Mouse (Mus musculus): ENCODE data around the gene Kif5c.

Gene Kif5c

DNA sequence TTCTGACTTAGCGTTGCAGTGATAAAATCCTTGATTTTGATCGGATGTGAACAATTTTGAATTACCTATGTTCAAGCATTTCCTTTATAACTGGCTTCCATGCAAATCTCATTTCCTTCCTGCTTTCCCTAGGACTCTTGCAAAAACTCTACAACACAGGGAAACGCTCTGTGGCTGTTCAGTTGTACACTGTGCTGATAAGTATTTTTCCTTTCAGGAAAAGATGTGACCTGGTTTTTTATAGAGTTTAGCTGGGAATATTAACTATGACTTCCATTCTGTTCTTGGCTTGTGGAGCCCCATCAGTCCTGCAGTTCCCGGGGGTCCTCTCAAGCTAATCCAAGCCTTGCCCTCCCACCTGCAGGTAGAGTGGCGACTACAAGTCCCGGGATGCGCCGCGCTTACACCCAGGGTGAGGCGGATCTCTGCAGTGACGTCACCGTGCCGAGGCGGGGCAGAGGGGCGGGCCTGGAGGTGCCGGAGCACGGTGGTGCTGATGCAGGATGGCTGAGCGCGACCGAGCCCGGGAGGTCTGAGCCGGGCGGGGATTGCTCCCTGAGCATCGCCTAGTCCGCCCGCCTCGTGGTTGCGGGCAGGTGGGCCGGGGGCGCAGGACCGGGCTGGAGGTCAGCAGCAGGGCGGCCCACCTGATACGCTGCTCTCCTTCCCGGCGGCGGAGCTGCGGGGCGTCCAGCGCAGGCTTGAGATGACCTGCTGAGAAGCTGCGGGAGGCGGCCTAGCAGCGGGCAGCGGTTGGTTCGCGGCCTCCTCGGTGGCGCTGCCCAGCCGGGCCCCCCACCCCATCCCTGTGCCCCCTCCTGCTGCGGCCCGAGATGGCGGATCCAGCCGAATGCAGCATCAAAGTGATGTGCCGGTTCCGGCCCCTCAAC is at the start of gene Kif5c:
Gene Kif5c (plus strand): TSS at position 470 of the 890 bp plus-strand sequence.
- peak; percentile 97 for DNase-seq (ENCODE audit: low read depth, low spot score)

DNA sequence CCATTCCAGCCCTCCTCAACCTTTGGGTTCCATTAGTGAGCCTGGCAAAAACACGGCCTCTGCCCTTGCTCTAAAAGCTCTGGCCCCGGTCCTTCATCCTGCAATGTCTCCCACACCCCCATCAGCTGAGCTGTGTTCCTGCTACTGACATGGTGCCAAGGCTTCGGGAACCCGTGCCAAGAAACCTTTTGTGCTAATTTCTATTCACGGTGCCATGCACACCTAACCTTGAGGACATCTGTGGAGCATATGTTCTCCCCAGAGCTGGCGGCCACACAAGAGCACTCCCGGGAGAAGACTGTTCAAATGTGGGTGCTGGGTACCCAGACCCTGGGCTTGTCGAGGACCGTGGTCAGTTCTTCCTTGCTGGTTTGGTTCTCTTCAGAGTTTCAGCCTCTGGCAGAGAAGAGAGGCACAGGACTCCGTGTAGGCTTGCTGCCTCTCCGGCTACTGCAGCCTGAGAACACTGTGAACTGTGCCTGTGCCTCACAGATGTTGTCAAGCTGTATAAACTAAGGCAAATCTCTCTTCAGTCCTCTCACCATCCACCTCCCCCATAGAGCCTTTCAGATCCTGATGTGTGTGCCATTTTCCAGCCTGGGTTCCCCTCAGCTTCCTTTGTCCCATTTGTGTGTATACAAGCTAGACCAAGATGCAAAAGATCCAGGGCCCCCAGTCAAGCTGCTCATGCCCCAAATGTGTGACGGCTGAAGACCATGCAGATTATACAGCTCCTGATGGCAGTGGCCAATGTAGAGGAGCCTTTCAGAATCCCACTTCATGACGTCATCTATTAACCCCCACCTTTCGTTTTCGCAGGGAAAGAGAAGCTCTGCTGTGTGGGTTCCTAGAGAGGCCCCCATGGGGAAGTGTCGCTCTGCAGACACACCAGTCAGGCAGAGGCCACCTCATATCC is 49.0 kb upstream of the Kif5c start:
- peak; percentile 97 for DNase-seq (ENCODE audit: low read depth, low spot score)

DNA sequence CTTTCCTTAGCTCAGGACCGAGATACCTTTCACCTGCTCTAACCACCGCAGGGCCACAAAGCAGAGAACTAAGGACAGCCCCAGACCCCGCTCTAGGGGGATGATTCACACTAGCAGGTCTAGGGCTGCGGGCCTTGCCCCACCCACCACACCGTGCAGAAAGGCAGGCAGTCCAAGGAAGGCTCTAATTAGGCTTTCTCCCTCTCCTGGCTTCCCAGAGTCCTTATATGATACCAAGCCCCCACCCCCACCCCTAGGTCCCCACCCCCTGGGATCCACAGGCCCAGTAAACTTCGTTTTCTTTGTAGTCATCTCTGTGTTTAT is 48.4 kb upstream of the Kif5c start:
- DNase-seq (ENCODE audit: low read depth, low spot score), result no peak

DNA sequence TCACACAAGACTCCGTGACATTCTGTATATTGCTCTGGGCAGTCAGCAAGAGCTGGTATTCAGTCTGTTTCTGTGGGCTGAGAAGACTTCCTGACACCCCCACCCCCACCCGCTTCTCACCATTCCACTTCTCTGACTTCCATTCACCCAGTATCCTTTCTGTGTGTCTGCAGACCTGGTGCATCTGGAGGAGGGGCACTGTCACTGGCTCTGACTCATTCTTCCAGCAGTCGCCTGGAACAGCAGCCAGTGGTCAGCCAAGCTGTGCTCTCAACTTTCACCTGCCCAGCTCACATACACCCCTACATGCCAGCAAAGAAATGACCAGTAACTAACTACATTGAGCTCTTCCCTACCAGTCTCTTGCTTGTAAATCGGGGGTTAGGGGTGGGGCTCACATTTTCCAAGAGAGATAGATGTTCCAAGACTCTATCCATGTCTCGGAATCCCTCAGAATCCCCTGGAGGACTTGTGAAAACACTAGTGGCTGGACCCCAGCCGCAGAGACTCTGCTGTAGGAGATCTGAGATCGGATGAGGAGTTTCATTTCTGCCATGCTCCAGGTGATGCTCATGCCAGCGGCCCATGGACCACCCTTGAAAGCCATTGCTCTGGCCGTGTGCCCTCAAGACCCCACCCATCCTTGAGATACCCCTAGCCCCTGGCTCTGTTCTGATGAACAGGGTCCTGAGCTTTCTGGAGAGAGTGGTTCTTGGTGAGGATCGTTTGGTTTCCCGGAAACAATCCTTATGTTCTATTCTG is 47.8 kb upstream of the Kif5c start:
- DNase-seq (ENCODE audit: low read depth, low spot score), result peak; percentile 56

DNA sequence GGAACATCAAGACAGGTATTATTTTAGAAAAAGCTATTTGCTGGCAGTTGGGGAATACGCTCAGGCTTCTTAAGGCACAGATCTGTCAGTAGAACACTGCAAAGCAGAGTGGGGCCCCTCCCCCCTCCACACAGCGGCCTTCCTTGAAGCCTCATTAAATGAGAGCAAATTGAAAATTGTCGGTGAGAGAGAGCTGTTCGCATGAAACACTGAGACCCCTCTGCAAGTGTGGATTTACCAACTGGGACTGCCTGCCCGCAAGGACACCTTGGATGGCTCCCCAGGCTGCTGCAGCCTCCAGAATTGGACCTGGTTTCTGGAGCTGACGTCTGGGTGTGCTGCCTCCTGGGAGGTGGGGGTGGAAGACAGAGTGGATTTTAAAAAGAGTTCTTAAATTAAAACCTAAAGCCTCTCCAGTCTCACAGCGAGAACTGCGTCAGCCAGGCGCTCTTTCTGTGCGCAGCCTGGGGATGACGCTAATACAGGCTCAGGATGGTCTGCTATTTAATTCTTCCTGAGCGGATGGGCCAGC is 46.9 kb upstream of the Kif5c start:
- peak; percentile 89 for DNase-seq (ENCODE audit: low read depth, low spot score)

DNA sequence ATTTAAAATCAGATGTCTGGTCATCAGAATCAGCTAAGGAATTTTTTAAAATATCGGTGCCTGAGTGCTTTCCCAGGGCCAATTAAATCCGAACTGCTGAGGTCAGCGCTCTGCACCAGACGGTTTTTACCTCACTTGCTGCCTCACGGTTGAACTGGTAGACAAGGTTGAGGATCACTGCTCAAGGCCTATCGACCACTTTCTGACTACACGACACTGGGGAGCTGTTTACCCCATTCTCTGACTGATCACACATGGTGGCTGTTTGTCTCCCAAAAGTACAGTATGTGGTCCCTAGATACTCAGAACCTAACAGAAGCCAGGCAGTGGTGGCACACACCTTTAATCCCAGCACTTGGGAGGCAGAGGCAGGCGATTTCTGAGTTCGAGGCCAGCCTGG is 46.4 kb upstream of the Kif5c start:
- no peak for DNase-seq (ENCODE audit: low read depth, low spot score)

DNA sequence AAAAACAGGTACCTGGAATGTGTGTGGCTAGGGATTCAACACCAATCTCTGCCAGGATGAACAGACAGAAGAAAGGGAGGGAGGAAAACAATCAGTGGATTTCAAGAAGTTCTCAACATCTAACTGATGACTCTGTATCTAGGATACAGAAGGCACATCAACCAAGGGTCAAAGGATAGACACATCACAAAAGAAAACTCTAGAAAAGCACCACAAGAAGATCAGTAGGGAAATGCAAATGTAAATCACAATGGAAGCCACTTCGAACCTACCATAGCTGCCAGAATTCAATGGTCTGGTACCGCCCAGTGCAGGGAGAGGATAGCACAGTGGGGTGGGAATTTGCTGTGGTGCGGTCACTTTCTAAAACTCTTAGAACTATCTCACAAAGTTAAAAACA is 45.8 kb upstream of the Kif5c start:
- no peak for DNase-seq (ENCODE audit: low read depth, low spot score)

DNA sequence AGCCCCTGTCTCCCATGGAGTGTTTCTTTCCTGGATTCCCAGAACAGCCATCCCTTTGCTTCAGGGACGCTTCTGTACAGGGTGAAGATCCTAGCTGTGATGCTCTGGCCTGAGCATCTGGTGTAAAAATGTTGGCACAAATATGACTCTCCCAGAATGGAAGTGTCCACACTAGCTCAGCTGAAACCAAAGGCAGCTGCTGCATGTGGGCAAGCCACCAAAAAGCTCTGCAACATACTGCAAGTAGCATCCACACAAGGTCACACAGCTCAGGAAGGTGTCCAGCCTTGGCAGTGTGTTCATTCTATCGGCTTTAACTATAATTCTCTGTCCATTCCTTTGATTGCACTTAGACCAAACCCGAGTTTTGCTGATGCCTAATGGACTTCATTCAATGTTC is 38.5 kb upstream of the Kif5c start:
- DNase-seq (ENCODE audit: low read depth, low spot score), result peak; percentile 49

DNA sequence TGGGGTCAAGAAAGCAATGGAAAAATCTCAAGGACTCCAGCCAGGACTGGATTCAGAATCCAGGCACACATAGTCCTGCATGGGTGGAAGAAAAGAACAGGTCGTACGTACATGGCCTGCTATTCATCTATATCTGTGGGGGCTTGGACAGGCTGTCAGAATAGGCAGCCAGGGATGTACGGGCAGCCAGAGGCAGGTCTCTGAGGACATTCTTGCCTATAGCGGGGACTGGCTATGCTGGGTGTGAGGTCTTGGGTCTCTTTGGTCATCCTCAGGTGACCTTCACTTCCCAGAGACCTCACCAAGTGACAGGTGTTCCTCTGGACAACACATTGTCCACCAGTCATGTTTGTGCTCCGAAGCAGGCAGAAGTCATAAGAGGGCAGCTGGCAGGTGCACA is 36.6 kb upstream of the Kif5c start:
- no peak for DNase-seq (ENCODE audit: low read depth, low spot score)

DNA sequence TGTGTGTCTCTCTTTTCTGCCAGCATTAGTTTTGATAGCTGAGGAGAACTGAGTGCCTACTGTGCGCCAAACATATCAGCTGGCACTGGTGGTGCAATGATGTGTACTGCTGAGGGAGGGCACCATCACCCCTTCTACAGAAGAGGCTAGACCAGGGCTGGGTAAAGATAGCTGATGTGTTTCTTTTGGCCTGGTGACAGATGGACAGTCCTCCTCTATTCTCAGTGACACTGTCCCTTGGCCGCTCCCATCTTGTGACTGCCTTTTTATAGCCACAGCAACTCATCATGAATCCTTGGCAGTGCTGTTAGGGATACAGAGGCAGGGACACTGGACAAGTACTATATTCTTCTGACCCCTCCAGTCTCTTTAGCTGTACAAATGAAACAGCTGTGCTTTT is 35.8 kb upstream of the Kif5c start:
- no peak for DNase-seq (ENCODE audit: low read depth, low spot score)

DNA sequence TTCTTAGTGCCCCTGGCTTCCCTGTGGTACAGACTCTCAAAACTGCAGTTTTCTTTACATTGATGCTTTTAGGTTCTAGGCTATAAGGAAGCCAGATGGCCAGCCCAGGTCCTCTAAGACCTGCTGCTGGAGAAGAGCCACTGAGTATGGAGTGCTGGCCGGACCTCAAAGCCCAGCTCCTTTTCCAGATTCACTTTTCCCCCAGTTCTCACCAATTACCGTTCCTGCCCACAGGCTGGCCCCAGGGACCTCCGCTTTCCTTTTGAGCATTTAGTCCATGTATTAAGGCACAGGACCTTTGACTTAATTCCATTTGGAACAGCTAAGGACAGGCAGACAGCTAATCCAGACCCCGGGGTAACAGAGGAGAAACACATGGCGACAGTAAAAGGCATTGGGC is 28.6 kb upstream of the Kif5c start:
- DNase-seq (ENCODE audit: low read depth, low spot score), result peak; percentile 49

DNA sequence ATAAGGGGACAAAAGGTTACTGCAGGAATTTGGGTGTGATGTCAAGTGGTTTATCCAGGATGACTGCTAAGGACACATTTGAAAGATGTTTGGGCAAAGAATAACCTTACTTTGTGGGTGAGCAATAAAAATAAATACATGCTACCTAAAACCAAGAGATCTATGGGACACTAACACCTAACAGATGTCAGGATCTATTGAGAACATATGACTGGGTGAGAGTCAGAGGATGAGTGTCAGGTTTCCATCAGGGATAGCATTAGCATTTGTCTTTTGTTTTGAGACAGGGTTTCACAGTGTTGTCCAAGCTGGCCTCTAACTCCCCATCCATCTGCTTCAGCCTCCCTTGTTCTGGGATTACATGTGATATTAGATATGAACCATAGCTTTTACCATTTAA is 26.2 kb upstream of the Kif5c start:
- DNase-seq (ENCODE audit: low read depth, low spot score), result no peak

DNA sequence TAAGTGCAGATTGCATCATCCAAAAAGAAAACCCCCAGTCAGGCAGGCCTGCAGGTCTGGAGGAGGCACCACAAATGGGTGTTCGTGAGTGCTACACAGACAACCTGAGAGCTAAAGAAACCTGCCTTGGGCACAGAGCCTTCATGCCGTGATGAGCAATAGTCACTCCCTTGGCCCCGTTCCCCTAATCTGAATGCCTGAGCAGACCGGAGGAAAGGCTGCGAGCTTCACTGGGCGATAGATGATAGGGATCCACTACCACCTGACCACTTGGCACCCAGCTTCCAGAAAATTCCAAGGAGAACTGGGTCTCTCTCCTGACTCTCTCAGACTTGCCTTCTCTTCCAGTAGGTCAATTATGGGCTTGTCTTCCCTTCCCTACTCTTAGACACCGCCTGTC is 24.2 kb upstream of the Kif5c start:
- peak; percentile 89 for DNase-seq (ENCODE audit: low read depth, low spot score)

DNA sequence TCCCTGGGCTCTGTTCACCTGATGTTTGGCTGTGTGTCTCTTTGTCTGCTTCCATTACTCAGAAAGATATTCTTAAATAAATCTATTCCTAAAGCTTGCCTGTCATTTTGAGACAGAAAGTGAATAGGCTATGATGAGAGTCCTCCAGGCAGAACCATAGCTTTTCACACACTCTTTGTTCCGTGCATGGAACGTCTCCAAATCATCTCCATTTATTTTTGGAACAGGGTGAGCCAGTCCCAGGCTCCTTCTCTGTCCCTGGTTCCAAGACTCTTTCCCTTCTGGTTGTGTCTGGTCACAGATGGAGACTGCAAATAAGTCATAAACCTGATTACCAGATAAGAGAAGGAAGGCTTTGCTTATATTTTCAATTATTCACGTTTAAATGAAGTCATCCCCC is 22.8 kb upstream of the Kif5c start:
- peak; percentile 90 for DNase-seq (ENCODE audit: low read depth, low spot score)

DNA sequence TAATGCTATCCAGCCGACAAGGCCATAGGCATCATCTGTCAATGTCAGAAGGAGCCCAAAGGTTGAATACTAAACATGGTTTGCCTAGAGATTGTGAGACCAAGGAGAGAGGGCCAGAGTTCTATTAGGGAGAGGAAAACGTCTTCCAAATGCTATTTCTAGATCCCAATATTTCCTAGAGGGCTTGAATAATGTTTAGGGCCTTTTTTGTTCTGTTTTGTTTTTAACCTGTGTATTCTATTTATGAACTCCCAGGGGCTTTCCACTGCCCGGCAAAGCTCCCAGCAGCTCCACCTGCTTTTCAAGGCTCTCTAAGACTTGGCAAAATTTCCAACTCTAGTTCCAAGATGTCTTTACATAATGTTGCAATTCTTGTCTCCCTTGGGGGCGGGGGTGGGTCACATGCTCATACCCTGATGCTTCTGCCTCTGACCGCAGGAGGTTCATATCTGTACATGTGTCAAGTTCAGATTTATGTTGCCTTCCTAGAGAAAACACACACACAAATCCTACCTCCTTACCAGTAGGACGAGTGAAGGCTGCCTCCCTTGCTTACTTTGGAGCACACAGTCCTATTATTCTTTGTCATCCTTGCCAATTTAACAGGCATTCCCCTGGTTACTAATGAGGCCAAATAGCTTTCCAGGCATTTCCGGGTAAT is 18.9 kb upstream of the Kif5c start:
- peak; percentile 64 for DNase-seq (ENCODE audit: low read depth, low spot score)

DNA sequence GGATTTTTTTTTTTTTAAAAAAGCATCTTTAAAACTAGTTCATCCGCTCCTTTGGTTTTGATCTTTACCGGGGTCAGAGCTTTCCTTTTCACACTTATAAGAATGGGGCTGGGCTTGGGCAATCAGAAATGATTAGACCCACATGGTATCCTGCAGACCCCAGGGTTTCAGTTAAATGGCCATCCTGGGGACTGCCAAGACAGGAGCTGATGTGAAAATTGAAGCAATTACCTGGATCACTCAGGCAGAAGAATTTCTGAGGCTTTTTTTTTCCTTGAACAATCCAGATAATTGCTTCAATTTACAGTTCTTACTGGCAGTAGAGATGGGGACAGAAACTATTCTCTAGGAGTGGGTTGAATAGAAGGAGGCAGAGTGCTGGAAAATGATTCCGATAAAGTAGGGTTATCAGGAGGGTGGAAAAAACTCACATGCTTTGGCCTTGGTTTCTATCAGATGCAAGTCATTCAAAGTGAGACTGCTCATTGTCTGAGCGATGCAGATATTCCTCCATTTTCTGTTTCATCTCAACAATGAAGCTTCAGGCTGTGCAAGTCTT is 16.2 kb upstream of the Kif5c start:
- no peak for DNase-seq (ENCODE audit: low read depth, low spot score)

DNA sequence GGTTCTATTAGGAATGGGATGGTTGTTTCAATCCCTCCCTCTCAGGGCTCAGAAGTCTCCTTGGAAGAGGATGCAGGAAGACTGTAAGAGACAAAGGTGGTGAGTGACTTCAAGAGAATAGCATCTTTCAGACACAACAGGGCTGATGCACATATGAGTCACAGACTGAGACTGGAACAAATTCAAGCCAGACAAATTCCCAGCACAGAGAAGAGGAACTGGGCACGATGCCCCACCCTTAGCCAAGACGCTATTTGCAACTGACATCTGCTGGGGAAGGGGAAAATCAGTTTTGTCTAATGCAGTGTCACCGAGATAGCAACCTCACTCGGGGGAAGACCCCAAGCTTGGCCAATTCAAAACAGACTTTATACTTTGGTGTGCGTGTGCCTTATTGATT is 9.5 kb upstream of the Kif5c start:
- DNase-seq (ENCODE audit: low read depth, low spot score), result peak; percentile 91

DNA sequence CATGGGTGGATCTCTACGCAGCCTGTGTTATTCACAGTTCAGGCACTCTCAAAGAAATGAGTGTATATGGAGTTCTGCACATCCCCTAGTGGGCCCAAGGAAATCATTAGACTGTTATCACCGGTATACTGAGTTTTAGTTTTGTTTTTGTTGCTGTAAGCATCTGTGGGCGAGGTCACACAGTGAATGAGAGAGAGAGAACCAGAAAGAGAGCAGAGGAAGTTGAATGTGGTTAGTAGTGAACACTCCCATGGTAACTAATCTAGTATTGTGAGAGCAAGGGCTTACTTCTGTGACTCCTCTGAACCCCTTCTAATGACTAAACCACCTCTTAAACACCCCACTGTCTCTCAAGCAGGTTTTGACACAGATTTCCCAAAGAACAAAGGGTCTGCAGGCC is 2.3 kb upstream of the Kif5c start:
- no peak for DNase-seq (ENCODE audit: low read depth, low spot score)

DNA sequence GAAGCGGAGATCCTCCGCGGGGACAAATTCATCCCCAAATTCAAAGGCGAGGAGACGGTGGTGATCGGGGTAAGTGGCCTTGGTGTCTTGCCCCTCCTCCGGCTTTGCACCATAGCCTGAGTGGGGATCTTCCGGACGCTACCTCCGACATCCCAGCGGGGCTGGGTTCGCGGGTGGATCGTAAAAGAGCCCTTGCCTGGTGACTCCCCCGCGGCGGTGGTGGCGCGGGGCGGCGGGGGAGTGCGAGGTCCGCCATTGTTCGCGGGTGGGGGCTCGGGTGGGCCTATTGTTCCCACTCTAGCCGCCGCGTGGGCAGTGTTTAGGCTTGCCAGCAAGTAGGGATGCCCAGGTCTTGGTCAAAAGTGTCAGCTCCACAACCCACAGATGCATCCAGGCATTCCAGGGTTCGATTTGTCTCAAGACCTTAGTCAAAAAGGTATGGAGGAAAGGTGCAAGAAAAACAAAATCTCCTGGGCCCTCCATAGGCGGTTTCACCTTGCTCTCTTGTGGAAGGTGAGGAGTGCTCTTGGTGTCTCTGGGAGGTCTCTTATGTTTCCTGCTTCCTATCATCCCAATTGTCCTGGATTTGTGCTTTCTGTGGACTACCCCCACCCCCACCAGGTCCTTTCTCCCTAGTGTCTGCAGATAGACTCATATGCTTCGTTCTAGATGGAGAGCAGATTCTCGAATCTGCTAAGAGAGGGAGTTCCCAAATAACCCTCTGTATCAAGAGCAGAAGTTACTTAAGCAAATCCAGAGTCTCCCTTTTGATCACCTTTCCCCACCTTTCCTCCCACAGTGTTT is 823 bp downstream of the Kif5c start:
- DNase-seq (ENCODE audit: low read depth, low spot score), result peak; percentile 49

DNA sequence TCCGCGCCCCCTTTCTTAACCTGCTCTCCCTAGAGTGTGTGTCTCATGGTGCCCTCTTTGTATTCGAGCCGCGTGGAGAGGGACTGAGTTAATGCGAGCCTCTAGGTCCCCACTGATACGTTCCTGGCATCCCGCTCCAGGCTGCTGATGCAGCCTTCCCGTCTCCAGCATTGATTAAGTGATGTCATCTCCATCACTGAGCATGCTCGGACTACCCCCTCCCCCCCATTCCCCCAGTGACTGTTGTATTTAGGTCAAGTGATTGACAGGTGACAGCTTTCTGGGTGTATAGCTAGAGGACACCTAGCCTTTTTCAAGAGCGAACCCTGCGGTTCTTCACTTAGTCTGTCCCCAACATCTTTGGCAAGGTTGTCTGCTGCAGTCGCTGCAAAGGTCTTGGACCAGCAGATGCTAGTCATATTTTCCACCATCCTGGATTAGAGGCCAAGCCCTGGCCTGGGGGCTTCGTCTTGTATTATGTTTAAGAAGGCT is 1.6 kb downstream of the Kif5c start:
- peak; percentile 86 for DNase-seq (ENCODE audit: low read depth, low spot score)

All from brain, adult 2 months (tissue).